Comparison of ENCODE assay signal across 18 mouse cellular contexts in the genomic region with DNA sequence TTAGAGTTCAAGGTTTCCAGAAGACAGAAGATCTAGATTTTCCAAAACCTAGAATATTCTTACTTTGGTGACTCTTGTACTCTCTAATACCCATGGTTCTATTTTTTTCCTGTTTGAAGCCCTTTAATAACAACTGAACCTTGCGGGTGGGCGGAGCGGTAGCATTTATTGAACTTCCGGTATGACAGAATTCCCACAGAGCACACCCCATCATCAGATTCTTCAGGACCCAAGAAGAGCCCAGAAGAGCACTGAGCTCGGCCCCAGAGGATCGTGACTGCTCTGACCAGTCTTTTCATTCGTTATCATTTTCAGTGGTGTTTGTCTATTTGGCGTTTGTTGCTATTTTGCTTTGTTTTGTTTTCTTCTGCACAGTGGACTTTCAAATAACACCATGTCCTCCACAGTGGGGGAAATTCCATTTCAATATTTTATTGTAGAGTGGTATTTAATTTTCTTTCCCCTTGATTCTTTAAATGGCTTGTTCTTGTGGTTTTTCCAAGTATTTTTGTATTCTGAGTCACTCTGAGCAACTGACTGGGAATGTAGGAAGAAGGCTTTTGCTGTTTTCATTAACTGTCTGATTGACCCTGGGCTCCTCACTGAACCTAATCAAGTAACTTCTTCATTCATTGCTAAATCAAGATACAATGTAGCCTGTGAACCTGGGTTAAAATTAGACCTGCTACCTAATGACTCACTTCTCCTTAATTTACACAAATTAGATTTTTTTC.
A peak's percentile ranks its signal among the peaks of the same experiment; 100 is the strongest.
DNase-seq lines count a peak whose midpoint lies in the region; ATAC-seq and TF ChIP-seq lines count a peak whose summit lies in the region.
"Had no signal": no experiment of that assay in that cellular context is flagged by ENCODE, and none has a peak within 500 bp of the region (broad histone marks: within the 10 kb centered on the region; RNA-seq: fewer than 3 reads in every experiment).

No protein-coding gene starts in this region.

- no peak overlapping the region for H3K9ac ChIP-seq in limb, embryonic 14.5 days (ENCODE audit: low read depth, low read length, severe bottlenecking)
- no peak overlapping the region for H3K9ac ChIP-seq in neural tube, embryonic 15.5 days (replicated peaks)
- H3K9ac ChIP-seq: kidney, embryonic 15.5 days; liver, embryonic 13.5 days; neural tube, embryonic 12.5 days had no signal

- H3K4me1 ChIP-seq in kidney, adult 2 months (ENCODE audit: control insufficient read depth, insufficient read depth, low read length): no peaks in the 10 kb centered on the region
- peaks cover 27% of the 10 kb centered on the region for H3K4me1 ChIP-seq in limb, embryonic 14.5 days (ENCODE audit: control insufficient read depth, insufficient read depth, low read length)
- H3K4me1 ChIP-seq in neural tube, embryonic 15.5 days: no peaks in the 10 kb centered on the region
- H3K4me1 ChIP-seq: kidney, embryonic 15.5 days; liver, embryonic 13.5 days; megakaryocyte, embryonic 14.5 days; neural tube, embryonic 12.5 days had no signal

- no peak overlapping the region for H3K4me2 ChIP-seq in limb, embryonic 14.5 days (replicated peaks; ENCODE audit: low read depth, low read length, severe bottlenecking)
- H3K4me2 ChIP-seq in neural tube, embryonic 15.5 days: no peak overlapping the region
- H3K4me2 ChIP-seq: kidney, embryonic 15.5 days; liver, embryonic 13.5 days; neural tube, embryonic 12.5 days had no signal

- TF ChIP-seq POLR2A in kidney, adult 2 months (IDR thresholded peaks at IDR 0.05; ENCODE audit: low read depth, low read length): no peak
- TF ChIP-seq POLR2A in limb, embryonic 14.5 days (IDR thresholded peaks at IDR 0.05; ENCODE audit: borderline replicate concordance, extremely low read depth, insufficient read depth, insufficient read length): no peak

- in situ Hi-C loops in Patski (cut with MboI; ENCODE audit: low pct_unique_long_range_greater_than_20kb): loop anchor here (5.0 kb wide), 1 partner anchor 36 kb away; no protein-coding TSS in a partner anchor

- 89% methylated on average over 8 of the region's 8 CpGs for WGBS in kidney, adult 2 months
- 84% methylated on average over 8 of the region's 8 CpGs for WGBS in limb, embryonic 14.5 days
- WGBS in neural tube, embryonic 15.5 days: 94% methylated on average over 8 of the region's 8 CpGs

- ATAC-seq in Patski: peak; percentile 83
- no peak for ATAC-seq in limb, embryonic 14.5 days (ENCODE audit: low FRiP score, low read depth)
- ATAC-seq in neural tube, embryonic 15.5 days (ENCODE audit: low FRiP score): no peak
- no peak for ATAC-seq in cerebellum, adult (ENCODE audit: insufficient number of reproducible peaks, low FRiP score, low TSS enrichment)
- ATAC-seq: forebrain, embryonic 16.5 days had no signal

- TF ChIP-seq CTCF in kidney, adult 2 months (conservative IDR thresholded peaks at IDR 0.05; ENCODE audit: insufficient read depth, insufficient read length, low read depth, low read length): no peak
- TF ChIP-seq CTCF in Patski (IDR thresholded peaks at IDR 0.05): no peak

- CTCF ChIA-PET in Patski (lab: Charles Lee): interaction anchor here (0.7 to 1.1 kb wide), 2 partner anchors 30 to 133 kb away, joined by 3 read pairs; no protein-coding TSS in a partner anchor

- H3K27me3 ChIP-seq in kidney, adult 2 months (replicated peaks; ENCODE audit: control insufficient read depth, insufficient read depth, low read length): no peaks in the 10 kb centered on the region
- no peaks in the 10 kb centered on the region for H3K27me3 ChIP-seq in Patski
- H3K27me3 ChIP-seq in limb, embryonic 14.5 days (ENCODE audit: control insufficient read depth, insufficient read depth, low read length): no peaks in the 10 kb centered on the region
- no peaks in the 10 kb centered on the region for H3K27me3 ChIP-seq in neural tube, embryonic 15.5 days (replicated peaks)
- H3K27me3 ChIP-seq: kidney, embryonic 15.5 days; liver, embryonic 13.5 days; megakaryocyte, embryonic 14.5 days; neural tube, embryonic 12.5 days had no signal

- no peak overlapping the region for H3K4me3 ChIP-seq in kidney, adult 2 months (ENCODE audit: insufficient read depth, low read depth, low read length)
- H3K4me3 ChIP-seq in limb, embryonic 14.5 days (replicated peaks; ENCODE audit: low read length): no peak overlapping the region
- no peak overlapping the region for H3K4me3 ChIP-seq in neural tube, embryonic 15.5 days (replicated peaks)
- H3K4me3 ChIP-seq: kidney, embryonic 15.5 days; left cerebral cortex, adult 2 months; liver, embryonic 13.5 days; megakaryocyte, embryonic 14.5 days; neural tube, embryonic 12.5 days had no signal

- H3K27ac ChIP-seq in kidney, adult 2 months (ENCODE audit: insufficient read depth, low read depth, low read length): no peak overlapping the region
- peak overlapping the region; percentile 83 for H3K27ac ChIP-seq in limb, embryonic 14.5 days (replicated peaks; ENCODE audit: low read depth, low read length)
- H3K27ac ChIP-seq in neural tube, embryonic 15.5 days (replicated peaks): no peak overlapping the region
- H3K27ac ChIP-seq: kidney, embryonic 15.5 days; left cerebral cortex, adult 2 months; liver, embryonic 13.5 days; neural tube, embryonic 12.5 days had no signal

- intact Hi-C loops in gastrocnemius, postnatal 14 days (cut with DNase I; ENCODE audit: low total_unique reads): no loop called here

- H3K36me3 ChIP-seq in kidney, adult 2 months (ENCODE audit: control insufficient read depth, insufficient read depth, low read length): no peaks in the 10 kb centered on the region
- no peaks in the 10 kb centered on the region for H3K36me3 ChIP-seq in limb, embryonic 14.5 days (ENCODE audit: control insufficient read depth, insufficient read depth, low read length)
- no peaks in the 10 kb centered on the region for H3K36me3 ChIP-seq in neural tube, embryonic 15.5 days
- H3K36me3 ChIP-seq: kidney, embryonic 15.5 days; liver, embryonic 13.5 days; neural tube, embryonic 12.5 days had no signal

- H3K9me3 ChIP-seq in limb, embryonic 14.5 days (ENCODE audit: control insufficient read depth, low read length): no peaks in the 10 kb centered on the region
- no peaks in the 10 kb centered on the region for H3K9me3 ChIP-seq in neural tube, embryonic 15.5 days (replicated peaks)
- H3K9me3 ChIP-seq: kidney, embryonic 15.5 days; liver, embryonic 13.5 days; megakaryocyte, embryonic 14.5 days; neural tube, embryonic 12.5 days had no signal

- peak; percentile 18 for DNase-seq in gastrocnemius, adult 18-20 months (ENCODE audit: low spot score)
- no peak for DNase-seq in gastrocnemius, postnatal 14 days
- DNase-seq in kidney, adult 2 months: peak; percentile 10
- no peak for DNase-seq in kidney, adult 11 months
- DNase-seq in Patski (ENCODE audit: low read depth, low spot score): peak; percentile 88
- DNase-seq in limb, embryonic 14.5 days (ENCODE audit: low spot score): no peak
- DNase-seq: adrenal gland, adult 8-10 months; cerebellum, adult 18-20 months; liver, embryonic 13.5 days; lung, postnatal 10 days; right cerebral cortex, postnatal 25 days had no signal

- POLR2A ChIA-PET in Patski (lab: Charles Lee): no interaction called here

Comparison
In these comparisons a context has a peak if more than half of its experiments do, and no peak if none do; other contexts are left out.
1. DNase-seq: peak in gastrocnemius, adult 18-20 months (single experiment), kidney, adult 2 months (single experiment) and Patski (single experiment); none in gastrocnemius, postnatal 14 days (single experiment), kidney, adult 11 months (single experiment) and limb, embryonic 14.5 days (single experiment).